Mouse (Mus musculus): Measurements from ENCODE around the gene Ltk.
"Not testable (repeated sequence)": the region's sequence is repeated elsewhere in the genome, so short reads cannot be mapped to it uniquely, and the experiment has no call there.

The Ltk gene

DNA sequence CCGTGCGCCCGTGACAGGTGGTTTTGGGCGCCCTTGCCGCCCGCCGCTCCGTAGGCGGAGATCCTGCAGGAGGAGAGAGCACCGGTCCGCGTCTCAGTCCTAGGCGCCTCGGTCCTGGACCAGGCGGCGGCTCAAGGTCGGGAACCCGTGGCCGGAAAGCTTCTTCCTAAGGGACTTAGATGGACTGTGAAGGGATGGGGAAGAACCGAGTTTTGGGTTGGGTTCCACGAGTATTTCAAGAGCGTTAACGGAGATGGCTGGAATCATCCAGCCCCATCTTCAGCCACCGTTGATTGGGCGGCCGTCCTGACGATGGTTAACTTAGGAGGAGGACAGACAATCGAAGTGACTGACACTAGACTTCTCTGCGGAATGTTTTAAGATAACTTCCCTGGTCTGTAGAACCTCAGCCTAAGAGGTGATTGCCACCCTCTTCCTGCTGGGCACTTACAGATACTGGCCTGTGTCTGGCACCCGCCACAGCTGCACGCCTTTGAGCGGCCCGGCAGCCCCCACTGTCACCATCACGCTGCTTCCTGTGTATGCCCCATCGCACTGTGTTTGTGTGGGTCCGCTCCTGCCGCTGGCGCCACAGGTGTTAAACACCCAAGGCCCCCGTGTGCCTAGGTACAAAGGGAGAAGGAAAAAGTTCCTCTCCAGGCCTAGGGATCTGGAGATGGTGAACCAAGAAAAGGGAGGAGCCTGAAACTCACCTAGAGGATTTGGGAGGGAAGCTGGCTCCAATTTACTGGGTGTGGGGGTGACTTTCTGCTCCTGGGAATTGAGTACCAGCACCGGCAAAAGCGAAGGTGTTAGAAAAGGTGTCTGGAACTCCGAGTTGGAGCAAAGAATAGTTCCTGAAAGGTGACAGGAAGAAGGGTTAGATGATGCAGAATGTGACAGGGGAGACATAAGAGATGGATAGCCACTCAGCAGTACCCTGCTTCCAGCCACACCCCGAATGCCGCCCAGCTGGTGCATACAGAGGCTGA lies 1.1 kb downstream of the Ltk start:
- no peak for DNase-seq (ENCODE audit: low read depth in 2 of 2, low spot score in 2 of 2)

DNA sequence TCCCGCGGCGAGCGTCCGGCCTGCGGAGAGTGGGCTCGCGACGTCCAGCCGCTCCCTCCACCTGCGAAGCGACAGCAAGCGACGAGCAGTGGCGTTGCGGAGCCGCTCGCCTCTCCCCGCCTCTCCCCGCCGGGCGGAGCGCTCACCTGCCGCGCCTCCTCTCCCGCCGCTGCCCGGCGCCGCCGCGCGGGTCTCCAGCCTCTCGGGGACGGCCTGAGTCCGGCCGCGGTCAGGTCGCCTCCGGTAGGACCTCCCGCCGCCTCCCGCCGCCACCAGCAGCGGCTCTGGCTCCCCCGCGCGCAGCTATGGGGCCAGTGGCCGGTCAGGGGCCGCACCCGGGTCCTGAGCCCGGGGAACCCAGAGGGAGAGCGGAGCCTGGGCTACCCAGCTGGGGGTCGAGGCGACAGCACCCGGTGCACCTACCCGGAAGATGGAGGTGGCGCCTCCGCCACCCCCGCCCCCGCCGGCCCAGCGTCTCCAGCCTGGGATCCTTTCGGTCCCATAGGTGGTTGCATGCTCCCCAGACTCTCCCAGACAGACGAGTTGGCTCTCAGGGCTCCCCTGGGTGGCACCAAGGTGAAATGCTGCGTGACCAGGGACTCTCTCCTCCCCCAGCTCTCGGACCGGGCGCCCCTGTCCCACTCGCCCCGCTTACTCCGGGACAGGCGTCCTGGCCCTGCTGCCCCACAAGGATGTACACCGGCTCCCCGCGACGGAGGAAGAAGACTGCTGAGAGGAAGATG lies 2.0 kb downstream of the Ltk start:
- peak in 1 of 2 experiments; percentile 25 for DNase-seq (ENCODE audit: low read depth in 2 of 2, low spot score in 2 of 2)

DNA sequence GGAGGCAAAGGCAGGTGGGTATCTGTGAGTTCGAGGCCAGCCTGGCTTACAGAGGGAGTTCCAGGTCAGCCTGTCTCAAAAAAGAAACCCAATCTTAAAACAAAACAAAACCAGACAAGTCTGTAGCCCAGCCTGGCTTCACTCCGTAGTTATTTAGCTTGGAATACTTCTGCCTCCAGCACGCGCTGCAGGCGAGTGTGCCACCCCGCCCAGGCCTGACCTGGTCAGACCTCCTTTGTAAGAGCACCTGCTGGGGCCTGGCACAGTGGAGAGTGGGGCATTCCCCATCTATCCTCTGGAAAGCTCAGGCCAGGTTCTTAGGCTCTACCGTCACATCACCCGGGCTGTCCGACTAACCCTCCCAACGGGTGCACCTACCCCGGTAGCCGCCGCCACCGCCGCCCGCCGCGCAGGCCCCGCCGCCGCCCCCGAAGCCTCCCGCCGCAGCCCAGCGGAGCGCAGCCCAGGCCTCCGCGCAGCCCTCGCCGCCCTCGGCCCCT lies 2.6 kb downstream of the Ltk start:
- DNase-seq (ENCODE audit: low read depth in 2 of 2, low spot score in 2 of 2), result no peak

GRCm38 (mm10) chr2:119749260-119749659 lies 11.0 kb downstream of the Ltk start:
- no peak for DNase-seq (ENCODE audit: low read depth in 2 of 2, low spot score in 2 of 2)

- no peak for DNase-seq (ENCODE audit: low read depth in 2 of 2, low spot score in 2 of 2)
Observed at GRCm38 (mm10) chr2:119747554-119747953, 12.7 kb downstream of the Ltk start.

DNA sequence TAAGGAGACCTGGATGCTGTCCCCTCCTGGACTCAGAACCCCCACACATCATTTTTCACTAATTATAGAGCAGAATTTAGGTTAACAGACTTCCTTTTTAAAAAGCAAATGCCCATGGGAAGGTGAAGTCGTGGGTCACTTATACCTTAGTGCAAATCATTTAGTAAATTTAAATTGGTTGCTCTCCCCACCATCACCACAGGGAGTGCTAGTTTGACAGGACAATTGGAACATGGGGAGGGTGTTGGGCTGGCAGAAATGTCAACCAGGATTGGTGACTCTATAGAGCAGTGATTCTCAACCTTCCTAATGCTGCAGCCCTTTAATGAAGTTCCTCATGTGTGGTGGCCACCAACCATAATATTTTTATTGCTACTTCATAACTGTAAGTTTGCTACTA lies 14.9 kb downstream of the Ltk start:
- no peak for DNase-seq (ENCODE audit: low read depth in 2 of 2, low spot score in 2 of 2)

- peak in 1 of 2 experiments; percentile 25 for DNase-seq (ENCODE audit: low read depth in 2 of 2, low spot score in 2 of 2)
Observed at GRCm38 (mm10) chr2:119744163-119745111, 15.8 kb downstream of the Ltk start.

GRCm38 (mm10) chr2:119743808-119744162 lies 16.4 kb downstream of the Ltk start:
- no peak for DNase-seq (ENCODE audit: low read depth in 2 of 2, low spot score in 2 of 2)

GRCm38 (mm10) chr2:119743176-119743807 lies 16.9 kb downstream of the Ltk start:
- DNase-seq (ENCODE audit: low read depth in 2 of 2, low spot score in 2 of 2), result no peak

DNA sequence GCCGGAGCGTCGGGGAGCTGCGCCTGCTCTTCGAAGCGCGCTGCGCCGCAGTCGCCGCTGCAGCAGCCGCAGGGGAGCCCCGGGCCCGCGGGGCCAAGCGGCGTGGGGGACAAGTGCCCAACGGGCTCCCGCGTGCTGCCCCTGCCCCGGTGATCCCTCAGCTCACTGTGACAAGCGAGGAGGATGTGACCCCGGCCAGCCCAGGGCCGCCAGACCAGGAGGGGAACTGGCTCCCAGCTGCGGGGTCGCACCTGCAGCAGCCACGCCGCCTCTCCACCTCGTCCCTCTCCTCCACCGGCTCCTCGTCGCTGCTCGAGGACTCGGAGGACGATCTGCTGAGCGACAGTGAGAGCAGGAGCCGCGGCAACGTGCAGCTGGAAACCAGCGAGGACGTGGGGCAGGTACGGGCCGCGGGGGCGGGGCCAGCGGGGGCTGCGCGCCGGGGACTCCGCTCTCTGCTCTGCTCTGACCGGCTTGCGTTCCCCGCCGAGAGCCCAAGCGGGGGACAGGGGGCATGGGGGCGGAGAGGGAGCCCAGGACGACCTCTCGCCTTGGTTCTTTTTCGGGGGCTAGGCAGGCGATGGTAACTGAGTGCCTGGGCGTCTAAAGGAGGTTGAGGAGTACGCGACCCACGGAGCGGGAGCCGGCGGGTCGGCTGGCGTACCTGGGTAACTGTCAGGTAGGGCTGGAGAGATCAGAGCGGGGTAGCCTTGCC lies 17.6 kb downstream of the Ltk start:
- peak; percentile 44 to 46 for DNase-seq (ENCODE audit: low read depth in 2 of 2, low spot score in 2 of 2)

DNA sequence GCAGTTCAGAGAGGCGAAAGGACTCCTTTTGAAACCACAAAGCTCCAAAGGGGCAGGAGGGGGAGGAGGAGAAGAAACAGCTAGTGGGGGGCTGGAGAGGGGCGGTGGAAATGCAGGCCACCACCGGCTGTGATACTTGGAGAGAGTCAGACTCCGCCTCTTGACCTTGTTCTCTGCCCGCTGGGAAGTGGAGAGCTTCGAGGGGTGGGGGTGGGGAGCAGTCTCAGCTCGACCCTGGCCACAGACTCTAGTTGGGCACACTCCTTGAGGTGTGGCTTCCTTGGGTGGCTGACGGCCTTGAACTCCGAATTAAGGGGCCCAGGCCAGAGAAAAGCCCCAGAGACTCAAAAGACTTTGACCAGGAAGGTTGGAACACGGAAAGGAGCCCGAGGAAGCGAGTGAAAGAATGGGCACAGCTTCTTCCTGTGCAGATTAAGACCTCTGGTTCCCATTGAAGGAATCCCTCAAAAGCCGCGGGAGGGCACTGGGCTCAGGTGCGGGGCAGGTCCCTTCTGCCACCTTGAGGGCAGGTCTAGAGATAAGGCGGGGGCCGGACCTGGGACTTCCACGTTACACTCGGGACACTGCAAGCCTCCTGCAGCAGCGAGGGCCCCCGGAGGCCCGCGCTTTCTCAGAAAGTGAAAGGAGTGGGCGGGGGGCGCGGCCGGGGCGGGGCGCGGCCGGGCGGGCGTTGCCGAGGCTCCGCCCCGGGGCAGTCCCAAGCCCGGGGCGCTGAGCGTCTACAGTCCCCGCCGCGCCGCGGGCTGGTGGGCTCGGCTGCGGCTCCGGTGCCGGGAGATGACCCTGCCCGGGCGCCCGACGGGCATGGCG lies 18.4 kb downstream of the Ltk start, which contains the start of gene Itpka:
Gene Itpka (plus strand): TSS at position 757 of the 831 bp plus-strand sequence.
- peak; percentile 43 to 63 for DNase-seq (ENCODE audit: low read depth in 2 of 2, low spot score in 2 of 2)

GRCm38 (mm10) chr2:119740567-119740966 lies 19.7 kb downstream of the Ltk start:
- DNase-seq (ENCODE audit: low read depth in 2 of 2, low spot score in 2 of 2), result no peak

DNA sequence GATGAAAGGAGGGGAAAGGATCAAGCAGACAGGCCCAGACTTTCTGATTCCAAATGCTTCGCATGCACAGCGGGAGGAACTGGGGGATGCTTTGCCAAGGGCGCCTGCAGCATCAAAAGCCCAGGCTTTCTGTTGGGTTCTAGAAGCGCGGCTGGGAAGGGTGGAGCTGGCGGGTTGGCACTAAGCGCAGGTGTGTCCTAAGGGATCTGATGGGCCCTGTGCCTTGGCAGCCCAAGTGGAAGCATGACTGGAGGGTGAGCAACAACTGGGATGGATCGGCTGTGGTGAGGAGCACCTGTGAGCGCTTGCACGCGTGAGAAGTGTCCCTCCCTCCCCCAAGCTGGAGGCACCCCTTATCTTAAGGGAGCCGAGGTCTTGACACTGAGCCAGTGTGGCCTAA lies 23.1 kb downstream of the Ltk start:
- DNase-seq (ENCODE audit: low read depth in 2 of 2, low spot score in 2 of 2), result no peak

- DNase-seq (ENCODE audit: low read depth in 2 of 2, low spot score in 2 of 2), result no peak
Observed at GRCm38 (mm10) chr2:119730735-119731134, 29.5 kb downstream of the Ltk start.

DNA sequence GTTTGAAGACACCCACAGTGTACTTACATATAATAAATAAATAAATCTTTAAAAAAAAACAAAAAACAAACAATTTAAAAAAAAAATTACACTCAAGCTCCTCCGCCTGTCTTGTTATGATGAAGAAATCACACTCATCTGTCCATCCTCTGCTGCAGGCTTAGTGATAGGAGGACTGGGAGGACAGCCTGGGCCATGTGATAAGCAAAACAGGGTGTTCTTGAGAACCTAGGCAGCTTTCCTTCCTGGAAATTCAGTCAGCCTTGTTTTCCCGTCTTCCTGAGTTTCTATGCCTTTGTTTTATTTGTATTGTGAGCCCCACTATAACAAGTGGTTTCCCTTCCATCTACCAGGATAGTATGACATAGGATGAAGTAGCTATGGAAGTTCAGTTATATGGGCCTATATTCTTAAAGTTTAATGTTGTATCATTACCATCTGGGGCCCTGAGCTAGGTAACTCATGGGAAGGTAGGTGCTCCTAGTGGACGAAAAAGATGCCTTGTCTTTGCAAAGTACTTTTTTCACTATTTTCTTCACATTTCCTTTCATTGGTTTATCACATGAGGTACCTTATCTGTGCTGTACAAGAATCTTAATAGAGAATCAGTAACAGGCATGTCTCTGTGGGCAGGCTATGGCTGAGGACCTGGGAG lies 32.3 kb downstream of the Ltk start:
- DNase-seq (ENCODE audit: low read depth in 2 of 2, low spot score in 2 of 2), result no peak

GRCm38 (mm10) chr2:119721070-119721469 lies 39.2 kb downstream of the Ltk start:
- DNase-seq (ENCODE audit: low read depth in 2 of 2, low spot score in 2 of 2), result no peak

DNA sequence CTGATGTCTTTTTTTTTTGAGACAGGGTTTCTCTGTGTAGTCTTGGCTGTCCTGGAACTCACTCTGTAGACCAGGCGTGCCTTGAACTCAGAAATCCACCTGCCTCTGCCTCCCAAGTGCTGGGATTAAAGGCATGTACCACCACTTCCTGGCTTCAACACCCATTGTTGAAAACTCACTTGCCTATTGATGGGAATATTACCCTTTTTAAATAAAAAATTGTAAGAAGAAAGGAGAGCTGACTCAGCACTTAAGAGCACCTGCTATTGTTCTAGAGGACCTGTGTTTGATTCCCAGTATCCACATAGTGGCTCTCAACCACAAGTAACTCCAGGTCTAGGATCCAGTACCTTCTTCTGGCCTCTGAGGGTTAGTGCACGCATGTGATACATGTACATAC lies 44.4 kb downstream of the Ltk start:
- not testable (repeated sequence) for DNase-seq (ENCODE audit: low read depth in 2 of 2, low spot score in 2 of 2)

DNA sequence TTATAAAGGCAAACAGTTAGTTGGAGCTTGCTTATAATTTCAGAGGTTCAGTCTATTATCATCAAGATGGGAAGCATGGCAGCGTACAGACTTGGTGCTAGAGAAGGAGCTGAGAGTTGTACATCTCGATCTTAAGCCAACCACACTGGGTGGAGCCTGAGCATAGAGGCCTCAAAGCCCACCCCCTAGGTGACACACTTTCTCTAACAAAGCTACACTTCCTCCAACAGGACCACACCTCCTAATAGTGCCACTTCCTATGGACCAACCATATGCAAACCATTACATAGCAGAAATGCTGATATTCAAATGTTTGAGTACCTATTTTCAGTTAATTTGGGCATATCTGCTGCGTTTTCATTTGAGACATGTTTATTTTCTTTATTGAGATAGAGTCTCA lies 50.2 kb downstream of the Ltk start:
- DNase-seq (ENCODE audit: low read depth in 2 of 2, low spot score in 2 of 2), result no peak
